Mouse (Mus musculus) adrenal gland, postnatal 10 days (tissue): ENCODE results near the gene D630045J12Rik. TPM values are rescaled to one million over a fixed set of nuclear protein-coding genes. Genes with fewer than 3 reads are reported as not detected.

Source experiments
- DNase-seq: peaks from one replicate; pipeline ENCODE4 v3.0.0; 2021; ENCODE audit warnings: mixed read lengths
- total RNA-seq, 2 experiments: library from RNA; stranded (reverse); gene quantifications; 2 replicates each; pipeline ENCODE4 v1.2.3; 2021

Gene D630045J12Rik
- total RNA-seq, 2 experiments from 2014 or later: 4.1 to 5.1 TPM

GRCm38 (mm10) chr6:38186312-38186950, 67.4 kb downstream of the D630045J12Rik start:
- no peak for DNase-seq

DNA sequence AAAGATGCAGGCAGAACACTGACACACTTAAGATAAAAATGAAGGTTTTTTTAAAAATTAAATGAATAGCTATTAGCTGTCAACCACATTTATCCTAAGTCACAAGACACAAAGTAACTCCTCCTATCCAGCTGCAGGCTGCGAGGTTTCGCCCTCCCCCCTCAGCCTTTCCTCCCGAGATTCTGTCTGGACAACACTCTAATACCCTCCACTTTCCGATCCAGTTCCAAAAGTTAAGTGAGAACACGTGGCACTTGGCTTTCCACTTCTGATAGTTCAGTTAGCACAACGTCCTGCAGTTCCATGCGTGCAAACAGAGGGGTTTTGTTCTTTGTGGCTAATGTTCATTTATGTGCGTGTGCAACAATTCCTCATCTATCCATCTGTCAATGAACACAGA, 69.0 kb downstream of the D630045J12Rik start:
- no peak for DNase-seq

DNA sequence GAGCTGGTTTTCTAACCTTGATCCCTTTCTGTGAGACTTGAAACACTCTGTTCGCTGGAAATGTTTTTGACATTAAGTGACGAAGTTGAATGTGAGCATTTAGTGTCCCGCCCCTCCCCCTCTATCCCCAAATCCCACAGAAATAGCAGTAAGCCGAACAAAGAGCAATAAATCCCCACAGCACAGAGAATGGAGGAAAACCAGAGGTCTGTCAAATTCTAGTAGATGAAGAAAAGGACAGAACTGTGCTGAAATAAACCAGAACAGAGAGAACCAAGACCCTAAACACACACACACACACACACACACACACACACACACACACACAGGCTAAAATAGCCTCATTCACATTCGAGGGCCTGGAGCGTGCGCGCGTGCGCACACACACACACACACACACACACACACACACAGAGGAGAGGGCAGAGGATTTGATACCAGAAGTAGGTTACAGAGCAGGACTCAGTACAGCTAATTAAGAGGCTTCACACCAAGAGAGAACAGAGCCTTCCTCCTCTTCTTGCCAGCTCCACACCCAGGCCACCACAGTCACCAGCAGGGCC, 72.0 kb downstream of the D630045J12Rik start:
- no peak for DNase-seq

DNA sequence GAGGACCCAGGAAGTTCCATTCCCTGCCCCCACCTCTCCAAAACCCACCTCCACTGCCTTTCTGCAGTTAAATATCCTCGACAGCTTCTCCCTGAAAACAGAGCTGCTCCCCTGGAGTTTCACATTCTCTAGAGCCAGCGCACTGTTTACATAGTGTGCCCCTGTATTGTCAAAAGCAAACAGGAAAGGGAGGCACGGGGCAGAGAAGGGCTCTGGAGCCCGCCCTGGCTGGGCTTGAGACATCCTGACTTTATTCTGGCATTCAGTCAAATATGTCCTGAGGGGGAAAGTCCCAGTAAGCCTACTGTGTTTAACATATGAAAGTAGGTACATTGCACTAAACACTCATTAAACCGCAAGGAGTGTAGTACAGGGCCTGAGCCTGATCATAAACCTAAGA, 73.1 kb downstream of the D630045J12Rik start:
- DNase-seq: no peak

GRCm38 (mm10) chr6:38165385-38165784, 88.4 kb downstream of the D630045J12Rik start:
- DNase-seq: no peak

GRCm38 (mm10) chr6:38164705-38165104, 89.1 kb downstream of the D630045J12Rik start:
- DNase-seq: no peak

GRCm38 (mm10) chr6:38162825-38163504, 90.8 kb downstream of the D630045J12Rik start:
- no peak for DNase-seq

- no peak for DNase-seq
These were observed 93.3 kb downstream of the D630045J12Rik start for GRCm38 (mm10) chr6:38160556-38160955.

GRCm38 (mm10) chr6:38160102-38160501, 93.7 kb downstream of the D630045J12Rik start:
- DNase-seq: peak; percentile 92

DNA sequence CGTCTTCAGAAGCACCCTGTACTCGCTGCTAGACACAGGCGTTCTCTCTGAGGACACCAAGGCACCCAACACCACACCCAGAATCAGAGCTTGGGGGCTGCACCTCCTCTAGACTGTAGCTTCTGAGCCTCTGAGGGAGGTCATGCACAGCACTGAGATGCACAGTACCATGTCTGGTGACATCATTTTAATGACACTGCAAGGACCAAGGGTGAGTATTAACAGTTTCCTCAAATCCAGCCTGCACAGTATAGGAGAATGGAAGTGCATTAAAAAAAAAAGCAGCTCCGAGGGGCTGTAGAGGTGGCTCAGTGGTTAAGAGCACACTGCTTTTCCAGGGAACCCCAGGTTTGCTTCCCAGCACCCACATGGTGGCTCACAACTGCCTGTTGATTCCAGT, 94.2 kb downstream of the D630045J12Rik start:
- no peak for DNase-seq

- no peak for DNase-seq
These were observed 95.9 kb downstream of the D630045J12Rik start for GRCm38 (mm10) chr6:38157925-38158324.

GRCm38 (mm10) chr6:38156204-38156603, 97.6 kb downstream of the D630045J12Rik start:
- DNase-seq: no peak

GRCm38 (mm10) chr6:38152305-38152704, 101.5 kb downstream of the D630045J12Rik start:
- DNase-seq: no peak

- no peak for DNase-seq
These were observed 104.3 kb downstream of the D630045J12Rik start for GRCm38 (mm10) chr6:38149483-38149882.

- no peak for DNase-seq
These were observed 105.2 kb downstream of the D630045J12Rik start for GRCm38 (mm10) chr6:38148626-38149025.

- DNase-seq: no peak
These were observed 106.5 kb downstream of the D630045J12Rik start for GRCm38 (mm10) chr6:38147301-38147700.

GRCm38 (mm10) chr6:38145463-38146065, 108.2 kb downstream of the D630045J12Rik start:
- no peak for DNase-seq

- peak; percentile 77 for DNase-seq
These were observed 109.4 kb downstream of the D630045J12Rik start for GRCm38 (mm10) chr6:38144161-38144998.

- no peak for DNase-seq
These were observed 113.4 kb downstream of the D630045J12Rik start for GRCm38 (mm10) chr6:38140402-38140801.

- no peak for DNase-seq
These were observed 114.7 kb downstream of the D630045J12Rik start for GRCm38 (mm10) chr6:38139086-38139485.

- DNase-seq: peak; percentile 72
These were observed 118.8 kb downstream of the D630045J12Rik start for GRCm38 (mm10) chr6:38134806-38135559.
